Mouse (Mus musculus) spleen, adult 2 months (tissue): ENCODE measurements around the gene Nav2.

Experiments
- CTCF ChIP-seq: fragments of 200-500 bp; IDR thresholded peaks from 2 replicates; pipeline ENCODE4 v1.5.1; 2011; ENCODE audit warnings: mild to moderate bottlenecking, inconsistent platforms; ENCODE audit not compliant: insufficient read depth, insufficient read length, insufficient replicate concordance; ENCODE audit errors: extremely low read depth
- POLR2A ChIP-seq: fragments of 200-500 bp; IDR thresholded peaks from 2 replicates; pipeline ENCODE4 v1.6.1; 2011; ENCODE audit warnings: low read depth, low read length, inconsistent platforms

DNA sequence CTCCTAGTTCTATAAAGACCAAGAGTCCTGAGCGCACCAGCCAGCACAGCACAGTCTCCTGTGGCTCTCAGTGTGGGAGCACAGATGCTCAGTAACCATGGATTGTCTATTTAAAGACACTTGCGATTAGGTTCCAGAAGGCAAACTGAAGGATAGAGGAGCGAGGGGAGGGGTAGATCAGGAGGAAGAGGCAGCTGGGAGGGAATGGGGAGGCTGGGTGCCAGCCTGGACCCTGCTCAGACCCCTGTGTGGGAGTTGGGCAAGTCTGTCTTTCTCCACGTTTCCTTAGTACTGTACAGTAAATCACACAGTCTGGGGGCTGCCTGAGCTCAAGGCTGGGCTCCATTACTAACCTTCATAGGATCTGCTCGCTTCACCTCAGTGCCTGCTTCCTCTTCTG lies 243.8 kb downstream of the Nav2 start:
- TF ChIP-seq CTCF (no peak), POLR2A (no peak)
